Mouse (Mus musculus): ENCODE data around the gene Foxr1. TPM values are rescaled to one million over a fixed set of nuclear protein-coding genes. Genes with fewer than 3 reads are reported as not detected.
"Not testable (repeated sequence)": the region's sequence is repeated elsewhere in the genome, so short reads cannot be mapped to it uniquely, and the experiment has no call there.

Foxr1 gene
- polyA plus RNA-seq, 1 experiment from 2014 or later: not detected

GRCm38 (mm10) chr9:44435747-44436146, 5.2 kb downstream of the Foxr1 start:
- Histone ChIP-seq H3K4me2 (no peak overlapping the region), H3K9ac (no peak overlapping the region), H3K27me3 (replicated peaks) (peaks cover 9% of the 10 kb centered on the region; the same call in 1 of the 2 replicates), H3K36me3 (no peaks in the 10 kb centered on the region), H3K4me3 (no peak overlapping the region), H3K4me1 (replicated peaks) (no peaks in the 10 kb centered on the region), H3K27ac (ENCODE audit: poor library complexity, severe bottlenecking) (no peak overlapping the region), H3K9me3 (replicated peaks) (no peaks in the 10 kb centered on the region)
- ATAC-seq (ENCODE audit: insufficient number of reproducible peaks, low FRiP score): no peak
- WGBS: 76% methylated on average over 6 of the region's 6 CpGs

DNA sequence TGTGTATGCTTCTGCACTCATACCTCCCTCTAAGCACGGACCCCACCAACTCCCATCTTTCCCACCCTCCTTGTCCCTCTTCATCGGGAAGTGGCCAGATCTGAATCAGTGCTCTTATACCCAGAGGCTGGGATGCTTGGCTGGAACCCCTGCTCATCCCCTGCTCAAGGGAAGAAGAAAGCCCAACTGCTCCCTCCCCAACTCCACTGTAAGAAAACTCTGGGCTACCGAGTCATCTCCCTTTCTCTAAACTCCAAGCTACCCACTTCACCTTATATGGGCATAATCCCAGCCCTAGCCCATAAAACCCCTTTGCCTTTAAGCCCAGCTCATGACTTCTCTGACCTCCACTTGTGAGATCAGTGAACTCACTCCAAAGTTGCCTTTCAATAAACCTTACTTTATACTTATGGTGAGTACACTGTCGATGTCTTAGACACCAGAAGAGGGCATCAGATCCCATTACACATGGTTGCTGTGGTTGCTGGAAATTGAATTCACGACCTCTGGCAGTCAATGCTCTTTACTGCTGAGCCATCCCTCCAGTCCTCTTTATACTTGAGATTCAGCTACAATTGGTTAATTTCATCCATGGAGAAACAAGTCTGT, 8.3 kb downstream of the Foxr1 start:
- Histone ChIP-seq H3K9me3 (replicated peaks) (no peaks in the 10 kb centered on the region), H3K27me3 (replicated peaks) (0 out of 2 replicates have a peak, but pooled peaks cover 6% of the 10 kb centered on the region)
- 47% methylated on average over 5 of the region's 5 CpGs for WGBS

GRCm38 (mm10) chr9:44423576-44423975, 17.4 kb downstream of the Foxr1 start:
- H3K9ac ChIP-seq: no peak overlapping the region
- no peaks in the 10 kb centered on the region for H3K27me3 ChIP-seq (replicated peaks)
- no peak overlapping the region for H3K4me3 ChIP-seq
- H3K4me1 ChIP-seq (replicated peaks): no peaks in the 10 kb centered on the region
- H3K4me2 ChIP-seq: no peak overlapping the region
- 77% methylated on average over 4 of the region's 4 CpGs for WGBS
- H3K36me3 ChIP-seq: no peaks in the 10 kb centered on the region
- H3K27ac ChIP-seq (ENCODE audit: poor library complexity, severe bottlenecking): no peak overlapping the region
- no peak for ATAC-seq (ENCODE audit: insufficient number of reproducible peaks, low FRiP score)
- H3K9me3 ChIP-seq (replicated peaks): no peaks in the 10 kb centered on the region

More for the DNA sequence above, 8.3 kb downstream of the Foxr1 start:
- H3K4me1 ChIP-seq (replicated peaks): no peaks in the 10 kb centered on the region
- no peak overlapping the region for H3K4me2 ChIP-seq
- no peak overlapping the region for H3K9ac ChIP-seq
- no peak for ATAC-seq (ENCODE audit: insufficient number of reproducible peaks, low FRiP score)
- H3K4me3 ChIP-seq: no peak overlapping the region
- H3K27ac ChIP-seq (ENCODE audit: poor library complexity, severe bottlenecking): no peak overlapping the region
- H3K36me3 ChIP-seq: no peaks in the 10 kb centered on the region

DNA sequence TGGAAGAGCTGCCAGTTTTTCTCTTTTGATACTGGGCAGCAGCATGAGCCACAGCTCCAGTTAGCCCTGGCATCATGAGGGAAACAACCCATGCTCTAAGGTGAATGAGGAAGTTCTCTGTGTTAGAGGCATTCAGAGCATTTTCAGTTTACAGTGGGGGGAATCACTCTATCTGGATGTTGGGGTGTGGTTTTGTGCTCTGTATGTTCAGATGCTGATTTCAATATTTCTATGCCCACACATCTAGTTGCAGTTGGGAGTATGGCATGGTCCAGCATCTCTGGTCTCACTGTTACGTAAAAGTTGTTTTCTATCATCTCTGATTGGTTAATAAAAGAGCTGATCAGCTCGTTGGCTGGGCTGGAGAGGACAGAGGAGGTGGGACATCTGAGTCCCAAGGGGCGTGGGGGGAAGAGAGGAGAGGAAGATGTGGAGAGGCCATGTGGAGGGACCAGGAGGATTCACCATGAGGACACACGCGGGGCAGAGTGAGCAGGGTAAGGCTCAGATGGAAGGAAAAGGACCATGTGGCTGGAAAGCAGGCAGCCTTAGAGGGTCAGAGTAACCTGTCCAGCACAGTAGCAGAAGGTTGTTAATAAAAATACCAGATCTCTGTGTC, 20.5 kb downstream of the Foxr1 start:
- Histone ChIP-seq H3K4me2 (no peak overlapping the region), H3K27ac (ENCODE audit: poor library complexity, severe bottlenecking) (no peak overlapping the region), H3K4me1 (replicated peaks) (peaks cover 9% of the 10 kb centered on the region), H3K27me3 (replicated peaks) (no peaks in the 10 kb centered on the region), H3K4me3 (no peak overlapping the region), H3K36me3 (peaks cover 11% of the 10 kb centered on the region), H3K9ac (no peak overlapping the region), H3K9me3 (replicated peaks) (no peaks in the 10 kb centered on the region)
- no peak for ATAC-seq (ENCODE audit: insufficient number of reproducible peaks, low FRiP score)
- WGBS: 81% methylated on average over 5 of the region's 5 CpGs

- not testable (repeated sequence) for ATAC-seq (ENCODE audit: insufficient number of reproducible peaks, low FRiP score); H3K4me1 ChIP-seq (replicated peaks); H3K9ac ChIP-seq; H3K4me3 ChIP-seq; H3K27me3 ChIP-seq (replicated peaks); H3K27ac ChIP-seq (ENCODE audit: poor library complexity, severe bottlenecking); H3K4me2 ChIP-seq; H3K9me3 ChIP-seq (replicated peaks)
- peaks cover 14% of the 10 kb centered on the region for H3K36me3 ChIP-seq
- whole genome bisulfite sequencing: 92% methylated on average over 9 of the region's 9 CpGs
Observed at GRCm38 (mm10) chr9:44419730-44420129, 21.2 kb downstream of the Foxr1 start.

- Histone ChIP-seq H3K4me2 (peak within 1 kb of the TSS; percentile 83), H3K27me3 (replicated peaks) (no peaks in the 10 kb centered on the region), H3K27ac (ENCODE audit: poor library complexity, severe bottlenecking) (peak within 1 kb of the TSS; percentile 60), H3K4me3 (peak within 1 kb of the TSS; percentile 95), H3K9me3 (replicated peaks) (no peaks in the 10 kb centered on the region), H3K36me3 (peaks cover 23% of the 10 kb centered on the region), H3K4me1 (replicated peaks) (peaks cover 9% of the 10 kb centered on the region), H3K9ac (peak within 1 kb of the TSS; percentile 92)
- 74% methylated on average over 14 of the region's 14 CpGs for WGBS
- ATAC-seq (ENCODE audit: insufficient number of reproducible peaks, low FRiP score): no peak; the same call in 1 of the 2 replicates
Observed at GRCm38 (mm10) chr9:44418519-44419385, 22.2 kb downstream of the Foxr1 start, which contains the start of gene Ccdc84. Gene Ccdc84, minus strand, starts transcription at chr9:44418569.

DNA sequence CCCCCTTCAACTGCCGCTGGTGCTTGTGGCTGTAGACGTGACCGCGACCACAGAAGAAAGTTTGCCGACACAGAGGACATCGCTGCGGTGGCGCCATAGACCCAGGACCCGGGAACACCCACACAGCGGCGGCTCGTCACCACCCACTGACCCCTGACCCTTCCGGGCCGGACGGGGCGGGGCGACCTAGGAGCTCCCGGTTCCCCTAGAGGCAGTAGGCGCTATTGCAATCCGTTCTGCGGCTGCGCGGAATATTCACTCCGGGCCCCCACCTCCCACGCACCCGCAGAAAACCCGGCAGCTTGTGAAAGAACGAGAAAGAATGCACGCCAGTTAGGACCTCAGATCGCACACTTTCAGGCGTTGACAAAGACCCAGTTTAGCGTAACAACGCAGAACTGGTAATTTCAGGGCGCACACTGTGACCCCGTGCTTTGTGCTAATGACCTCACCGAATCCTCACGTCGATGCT, 23.0 kb downstream of the Foxr1 start:
- H3K4me2 ChIP-seq: peak overlapping the region; percentile 83

DNA sequence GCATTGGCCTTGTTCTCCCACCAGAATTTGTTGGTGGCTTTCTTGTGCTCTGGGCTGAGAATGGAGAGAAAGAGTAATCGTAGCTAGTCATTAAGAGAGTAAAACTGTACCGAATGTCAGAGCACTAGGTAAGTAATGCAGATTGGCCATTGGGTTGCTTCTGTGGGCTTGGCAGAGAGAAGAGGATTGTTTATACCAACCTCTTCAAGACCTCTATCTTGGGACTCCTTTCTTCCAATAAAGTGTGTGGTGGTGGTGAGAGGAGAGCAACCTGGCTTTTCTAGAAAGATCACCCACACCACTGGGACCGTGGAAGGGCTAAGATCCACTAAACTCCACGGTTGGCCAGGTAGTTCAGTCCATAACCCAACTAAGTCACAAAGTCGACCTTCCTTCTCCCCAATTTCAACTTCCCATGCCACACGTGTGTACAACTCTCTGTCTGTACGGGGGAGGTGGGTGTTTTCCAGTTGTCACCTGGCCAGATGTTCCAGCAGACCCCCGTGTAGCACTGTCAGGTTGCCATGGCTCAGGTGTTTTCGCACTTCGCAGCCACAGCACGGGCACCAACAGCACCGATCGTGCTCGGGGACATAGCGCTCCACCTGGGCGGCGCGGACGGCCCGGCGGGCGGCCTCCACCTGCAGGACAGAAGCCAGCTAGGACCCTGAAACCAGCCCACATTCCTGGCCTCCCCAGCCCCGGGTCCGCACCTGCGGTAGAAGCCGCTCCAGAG, 23.6 kb downstream of the Foxr1 start:
- H3K4me3 ChIP-seq: peak overlapping the region; percentile 95
- WGBS: 7% methylated on average over 26 of the region's 26 CpGs
- H3K36me3 ChIP-seq: peaks cover 35% of the 10 kb centered on the region
- peaks cover 9% of the 10 kb centered on the region for H3K4me1 ChIP-seq (replicated peaks)
- H3K27me3 ChIP-seq (replicated peaks): no peaks in the 10 kb centered on the region
- no peaks in the 10 kb centered on the region for H3K9me3 ChIP-seq (replicated peaks)
- peak; percentile 77 for ATAC-seq (ENCODE audit: insufficient number of reproducible peaks, low FRiP score)
- H3K27ac ChIP-seq (ENCODE audit: poor library complexity, severe bottlenecking): peak overlapping the region; percentile 60
- peak overlapping the region; percentile 83 for H3K4me2 ChIP-seq
- peak overlapping the region; percentile 92 for H3K9ac ChIP-seq

More for the DNA sequence above, 23.0 kb downstream of the Foxr1 start:
- WGBS: under 1% methylated on average over 38 of the region's 38 CpGs
- H3K4me1 ChIP-seq (replicated peaks): peaks cover 9% of the 10 kb centered on the region
- H3K27me3 ChIP-seq (replicated peaks): no peaks in the 10 kb centered on the region
- peak overlapping the region; percentile 92 for H3K9ac ChIP-seq
- H3K4me3 ChIP-seq: peak overlapping the region; percentile 95
- ATAC-seq (ENCODE audit: insufficient number of reproducible peaks, low FRiP score): peak; percentile 96
- peaks cover 30% of the 10 kb centered on the region for H3K36me3 ChIP-seq
- H3K27ac ChIP-seq (ENCODE audit: poor library complexity, severe bottlenecking): peak overlapping the region; percentile 60
- no peaks in the 10 kb centered on the region for H3K9me3 ChIP-seq (replicated peaks)

GRCm38 (mm10) chr9:44412781-44413180, 28.2 kb downstream of the Foxr1 start:
- no peaks in the 10 kb centered on the region for H3K9me3 ChIP-seq (replicated peaks)
- no peak for ATAC-seq (ENCODE audit: insufficient number of reproducible peaks, low FRiP score)
- no peak overlapping the region for H3K4me3 ChIP-seq
- peaks cover 16% of the 10 kb centered on the region for H3K4me1 ChIP-seq (replicated peaks)
- peaks cover 72% of the 10 kb centered on the region for H3K36me3 ChIP-seq
- no peak overlapping the region for H3K27ac ChIP-seq (ENCODE audit: poor library complexity, severe bottlenecking)
- H3K4me2 ChIP-seq: no peak overlapping the region
- H3K9ac ChIP-seq: no peak overlapping the region
- 74% methylated on average over 2 of the region's 2 CpGs for WGBS
- H3K27me3 ChIP-seq (replicated peaks): no peaks in the 10 kb centered on the region

GRCm38 (mm10) chr9:44412306-44412705, 28.6 kb downstream of the Foxr1 start:
- 70% methylated on average over 4 of the region's 4 CpGs for WGBS
- H3K36me3 ChIP-seq: peaks cover 72% of the 10 kb centered on the region
- no peaks in the 10 kb centered on the region for H3K9me3 ChIP-seq (replicated peaks)
- no peak overlapping the region for H3K27ac ChIP-seq (ENCODE audit: poor library complexity, severe bottlenecking)
- peaks cover 15% of the 10 kb centered on the region for H3K4me1 ChIP-seq (replicated peaks)
- no peak overlapping the region for H3K4me3 ChIP-seq
- no peak overlapping the region for H3K9ac ChIP-seq
- no peak for ATAC-seq (ENCODE audit: insufficient number of reproducible peaks, low FRiP score)
- no peak overlapping the region for H3K4me2 ChIP-seq
- H3K27me3 ChIP-seq (replicated peaks): no peaks in the 10 kb centered on the region
